In genomic region chr5:142920311-142921073, GRCm38 (mm10) we compare ENCODE assay signal across 7 mouse cellular contexts. TPM values are rescaled to one million over a fixed set of nuclear protein-coding genes. Genes with fewer than 3 reads are reported as not detected.
DNase-seq lines count a peak whose midpoint lies in the region; ATAC-seq lines count a peak whose summit lies in the region.

No protein-coding gene starts in this region.

- peaks cover 12% of the 10 kb centered on the region for H3K4me1 ChIP-seq in heart, embryonic 11.5 days (ENCODE audit: control insufficient read depth, insufficient read depth, low read length)
- H3K4me1 ChIP-seq in neural tube, embryonic 15.5 days = no peaks in the 10 kb centered on the region

- H3K9ac ChIP-seq in heart, embryonic 11.5 days (ENCODE audit: low read depth, low read length) = peak overlapping the region; percentile 11; the same call in 1 of the 2 replicates
- no peak overlapping the region for H3K9ac ChIP-seq in neural tube, embryonic 15.5 days (replicated peaks)

- peak; percentile 90 for DNase-seq in MN1 (ENCODE audit: low spot score)
- DNase-seq in brain, adult 2 months (ENCODE audit: low read depth, low spot score) = peak; percentile 70
- peak; percentile 75 to 88 for DNase-seq in kidney, postnatal 36 days
- peak; percentile 83 to 95 for DNase-seq in monocyte, adult 2 months (ENCODE audit: low read depth in 1 of 2, low spot score in 2 of 2)
- DNase-seq in urinary bladder, postnatal 25 days (ENCODE audit: low spot score) = peak; percentile 63

- H3K9me3 ChIP-seq in heart, embryonic 11.5 days (replicated peaks; ENCODE audit: control insufficient read depth, low read length) = no peaks in the 10 kb centered on the region
- H3K9me3 ChIP-seq in neural tube, embryonic 15.5 days (replicated peaks) = no peaks in the 10 kb centered on the region

- WGBS in heart, embryonic 11.5 days (ENCODE audit: insufficient replicate concordance) = 19% methylated on average over 8 of the region's 8 CpGs
- WGBS in neural tube, embryonic 15.5 days = 68% methylated on average over 8 of the region's 8 CpGs

- H3K27me3 ChIP-seq in heart, embryonic 11.5 days (ENCODE audit: control insufficient read depth, insufficient read depth, low read length) = no peaks in the 10 kb centered on the region
- no peaks in the 10 kb centered on the region for H3K27me3 ChIP-seq in neural tube, embryonic 15.5 days (replicated peaks)

- H3K4me2 ChIP-seq in heart, embryonic 11.5 days = peak overlapping the region; percentile 27
- no peak overlapping the region for H3K4me2 ChIP-seq in neural tube, embryonic 15.5 days

- ATAC-seq in heart, embryonic 11.5 days (replicated peaks; ENCODE audit: insufficient number of reproducible peaks, low FRiP score, low TSS enrichment) = peak; percentile 91
- ATAC-seq in neural tube, embryonic 15.5 days (ENCODE audit: low FRiP score) = no peak

- H3K27ac ChIP-seq in heart, embryonic 11.5 days (ENCODE audit: low read depth, low read length) = peak overlapping the region; percentile 78
- no peak overlapping the region for H3K27ac ChIP-seq in neural tube, embryonic 15.5 days (replicated peaks)

- no peaks in the 10 kb centered on the region for H3K36me3 ChIP-seq in heart, embryonic 11.5 days (ENCODE audit: control insufficient read depth, insufficient read depth, low read length)
- H3K36me3 ChIP-seq in neural tube, embryonic 15.5 days = no peaks in the 10 kb centered on the region

- H3K4me3 ChIP-seq in heart, embryonic 11.5 days (ENCODE audit: low read depth, low read length) = no peak overlapping the region
- H3K4me3 ChIP-seq in neural tube, embryonic 15.5 days (replicated peaks) = no peak overlapping the region

RNA-seq across cellular contexts. Expression of gene Actb, which starts 13.9 kb away (rescaled TPM):
- polyA plus RNA-seq in heart, embryonic 11.5 days (2014; fragmentation: Nextera tagmentation; extraction: Ambion mirVana) = 7,480 and 8,290 TPM in 2 replicates
- polyA plus RNA-seq in neural tube, embryonic 15.5 days (2015; fragmentation: Nextera tagmentation; extraction: Ambion mirVana) = 12,525 and 12,918 TPM in 2 replicates

RNA-seq across cellular contexts. Expression of gene Fbxl18, which starts 25.3 kb away (rescaled TPM):
- polyA plus RNA-seq in heart, embryonic 11.5 days (2014; fragmentation: Nextera tagmentation; extraction: Ambion mirVana) = 7.0 and 8.0 TPM in 2 replicates
- 29.4 TPM in 2 replicates for polyA plus RNA-seq in neural tube, embryonic 15.5 days (2015; fragmentation: Nextera tagmentation; extraction: Ambion mirVana)

RNA-seq across cellular contexts. Expression of gene Fscn1, which starts 39.7 kb away (rescaled TPM):
- polyA plus RNA-seq in heart, embryonic 11.5 days (2014; fragmentation: Nextera tagmentation; extraction: Ambion mirVana) = 180 and 186 TPM in 2 replicates
- 385 and 432 TPM in 2 replicates for polyA plus RNA-seq in neural tube, embryonic 15.5 days (2015; fragmentation: Nextera tagmentation; extraction: Ambion mirVana)
